Mouse (Mus musculus): ENCODE results near the gene Spock1. TPM values are rescaled to one million over a fixed set of nuclear protein-coding genes. Genes with fewer than 3 reads are reported as not detected.
"Not testable (repeated sequence)": the region's sequence is repeated elsewhere in the genome, so short reads cannot be mapped to it uniquely, and the experiment has no call there.

Gene Spock1
- total RNA-seq, 4 experiments from 2014 or later = 237 to 285 (median 263) TPM

DNA sequence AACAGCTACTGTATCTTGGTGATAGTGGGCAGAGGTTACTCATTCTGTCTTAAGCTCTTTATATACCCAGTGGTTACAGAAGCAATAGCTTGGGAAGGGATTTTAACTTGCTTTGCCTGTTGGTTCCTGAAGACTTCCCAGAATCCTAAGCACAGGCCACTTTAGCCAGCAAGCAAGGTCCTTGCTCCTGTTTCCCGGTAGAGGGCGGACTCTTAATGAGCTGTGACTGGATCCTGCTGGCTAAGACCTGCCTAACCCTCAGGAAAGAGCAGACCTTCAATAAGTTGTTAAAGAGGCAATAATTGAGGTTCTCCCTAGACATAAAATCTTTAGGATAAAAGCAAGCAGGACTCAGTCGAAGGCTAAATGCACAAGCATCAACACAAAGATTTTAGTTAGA, 387.0 kb downstream of the Spock1 start:
- no peak for DNase-seq (ENCODE audit: low spot score in 2 of 2)

DNA sequence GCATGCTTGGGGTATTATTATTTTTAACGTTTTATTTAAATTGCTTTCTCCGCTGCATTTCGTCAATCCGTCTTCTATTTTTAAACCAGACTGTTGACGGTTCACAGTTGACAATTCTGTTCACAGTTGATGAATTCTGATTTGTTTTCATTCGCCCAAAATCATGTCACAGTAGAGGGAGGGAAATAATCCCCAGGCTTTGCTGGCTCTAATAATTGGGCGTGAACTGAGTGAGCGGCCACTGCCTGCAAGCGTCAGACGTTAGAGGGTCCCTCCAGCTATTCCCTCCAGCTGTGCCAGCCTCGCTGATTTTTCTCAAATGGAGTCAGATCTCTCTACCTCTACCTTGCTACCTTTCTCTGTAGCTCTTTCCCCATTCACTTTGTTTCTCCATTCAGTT, 388.3 kb downstream of the Spock1 start:
- no peak for DNase-seq (ENCODE audit: low spot score in 2 of 2)

DNA sequence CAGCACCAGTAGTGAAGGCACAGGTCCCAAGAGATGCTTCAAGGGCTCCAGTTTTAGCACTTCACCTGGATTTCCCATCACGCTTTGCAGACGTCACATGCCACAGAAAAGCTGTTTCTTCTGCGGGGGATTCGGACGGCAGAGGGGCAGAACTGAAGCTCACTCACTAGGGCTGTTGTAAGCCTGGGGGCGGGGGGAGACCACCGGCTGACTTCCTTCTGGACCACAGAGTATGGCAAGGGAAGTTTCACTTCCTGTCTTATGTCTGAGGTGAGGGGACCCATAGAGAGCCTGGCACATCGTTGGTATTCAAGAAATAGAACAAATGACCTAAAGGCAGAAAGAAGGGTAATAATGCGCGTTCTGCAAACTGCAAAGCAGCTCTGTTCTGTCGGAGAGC, 392.4 kb downstream of the Spock1 start:
- no peak for DNase-seq (ENCODE audit: low spot score in 2 of 2)

DNA sequence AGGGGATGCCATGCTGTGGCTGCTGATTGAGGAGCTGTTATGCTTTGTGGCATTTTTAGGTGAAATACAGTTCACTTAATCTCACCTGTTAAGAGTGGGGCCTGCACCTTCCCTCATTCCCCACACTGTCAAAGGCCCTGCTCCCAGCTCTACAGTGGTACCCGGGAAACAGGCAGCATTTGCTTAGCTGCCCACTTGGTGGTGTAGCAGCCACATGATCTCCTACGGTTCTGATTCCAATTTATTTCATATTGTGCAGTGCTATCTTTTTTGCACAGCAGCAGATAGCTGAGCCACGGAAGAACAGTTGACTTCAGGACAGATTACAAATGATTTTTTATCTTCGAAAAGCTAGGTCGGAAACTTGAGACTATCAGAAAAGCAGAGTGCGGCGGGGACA, 406.6 kb downstream of the Spock1 start:
- DNase-seq (ENCODE audit: low spot score in 2 of 2) = no peak

DNA sequence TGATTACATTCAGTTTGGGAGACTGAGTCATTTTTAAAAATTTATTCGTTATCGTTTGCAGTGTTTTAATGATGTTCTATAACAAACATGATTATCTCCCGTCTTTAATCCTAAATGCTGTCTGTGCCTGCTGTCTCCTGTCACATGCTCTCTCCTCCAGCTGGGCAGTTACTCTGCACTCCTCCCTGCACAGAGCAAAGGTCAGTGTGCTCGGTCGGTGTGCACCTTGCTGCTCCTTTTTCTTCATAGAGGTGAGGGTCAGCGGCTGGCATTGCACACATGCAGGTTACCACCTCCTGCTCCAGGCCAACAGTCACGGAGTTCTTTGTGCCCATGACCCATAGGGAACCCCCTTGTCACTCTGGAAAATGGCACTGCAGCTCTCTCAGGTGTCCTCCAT, 411.4 kb downstream of the Spock1 start:
- no peak for DNase-seq (ENCODE audit: low spot score in 2 of 2)

DNA sequence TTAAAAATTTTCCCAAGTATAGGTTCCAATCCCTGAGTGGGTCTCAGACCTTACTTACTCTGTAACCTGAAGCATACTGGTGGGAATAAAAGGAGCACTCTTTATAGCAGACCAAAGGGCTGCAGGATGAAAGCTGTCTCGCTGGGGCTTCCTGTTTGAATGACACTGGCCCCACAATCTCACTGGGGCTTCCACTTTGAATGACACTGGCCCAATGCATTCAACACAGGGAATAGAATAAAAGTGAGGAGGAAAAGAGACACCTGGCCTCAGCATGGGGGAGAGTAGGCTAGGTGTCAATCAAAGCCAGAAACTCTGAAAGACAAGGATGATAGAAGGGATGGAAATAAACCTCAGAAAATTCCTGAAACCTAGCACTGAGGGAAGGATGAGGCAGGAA, 413.3 kb downstream of the Spock1 start:
- DNase-seq (ENCODE audit: low spot score in 2 of 2) = no peak

DNA sequence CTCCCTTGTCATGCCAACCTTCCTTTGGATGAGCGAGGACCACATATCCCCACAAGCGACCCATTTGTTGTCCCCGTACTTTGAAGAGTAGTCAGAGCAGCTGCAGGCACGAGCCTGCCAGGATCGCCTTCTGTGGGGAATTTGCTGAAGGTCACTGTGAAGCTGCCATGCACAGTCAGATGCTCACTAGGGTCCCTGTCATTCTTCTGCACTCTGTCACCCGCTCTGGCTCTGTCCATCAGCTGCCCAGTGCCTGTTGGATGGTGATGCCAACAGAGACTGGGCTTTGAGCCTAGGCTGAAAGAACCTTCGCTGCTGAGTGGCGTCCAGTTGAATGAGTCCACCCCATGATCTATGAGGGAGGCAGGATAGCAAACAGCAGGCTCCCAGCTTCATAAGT, 419.2 kb downstream of the Spock1 start:
- DNase-seq (ENCODE audit: low spot score in 2 of 2) = no peak

DNA sequence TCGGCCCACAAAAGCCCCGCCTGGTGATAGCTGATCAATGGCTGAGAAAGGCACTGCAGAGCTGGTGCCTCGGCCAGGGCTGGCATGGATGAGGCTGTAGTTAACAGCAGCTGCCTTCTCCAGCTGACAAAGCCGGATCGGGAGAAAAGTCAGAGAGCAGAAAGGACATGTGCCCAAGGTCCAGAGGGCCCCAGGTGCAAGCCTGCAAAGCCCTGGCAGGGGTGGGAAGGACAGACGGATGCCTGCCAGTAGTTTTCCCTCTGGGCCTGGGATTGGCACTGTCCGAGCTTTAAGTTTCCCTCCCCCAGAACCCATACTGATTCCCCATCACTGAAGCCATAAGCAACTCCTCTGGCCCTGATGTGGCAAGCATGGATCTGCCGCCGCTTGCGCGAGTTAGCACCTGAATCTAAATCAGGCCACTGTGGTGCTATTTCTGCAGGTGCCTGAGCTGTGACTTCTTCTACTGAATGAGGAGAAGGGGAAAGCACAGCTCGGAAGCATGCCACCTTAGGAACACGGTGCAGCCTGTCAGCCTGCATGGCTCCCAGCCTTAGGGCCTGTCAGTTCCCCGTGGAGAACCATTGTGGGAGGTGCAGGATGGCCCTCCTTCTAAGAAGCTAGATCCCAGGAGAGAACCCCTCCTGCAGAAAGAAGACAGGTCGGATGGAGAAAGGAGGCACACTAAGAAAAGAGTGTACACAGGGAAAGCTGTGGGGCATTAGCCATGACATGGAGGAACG, 423.5 kb downstream of the Spock1 start:
- DNase-seq (ENCODE audit: low spot score in 2 of 2) = no peak

DNA sequence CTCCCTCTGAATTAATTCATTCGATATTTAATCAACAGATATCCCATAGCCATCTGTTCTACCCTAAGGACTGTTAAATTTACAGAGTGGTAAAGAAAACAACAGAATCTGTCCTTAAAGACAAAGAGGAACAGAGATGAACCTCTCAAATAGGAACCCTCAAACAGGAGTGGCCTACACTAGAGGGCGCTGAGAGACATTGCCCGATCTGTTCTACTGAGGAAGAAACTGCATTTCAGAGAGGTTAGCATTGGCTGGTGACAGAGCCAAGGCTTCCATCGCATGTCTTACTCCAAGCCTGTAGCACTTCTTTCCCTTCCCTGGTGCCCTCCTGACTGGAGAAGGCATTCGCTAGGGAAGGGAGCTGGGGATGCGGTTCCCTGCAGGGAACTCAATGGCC, 431.4 kb downstream of the Spock1 start:
- DNase-seq (ENCODE audit: low spot score in 2 of 2) = no peak

DNA sequence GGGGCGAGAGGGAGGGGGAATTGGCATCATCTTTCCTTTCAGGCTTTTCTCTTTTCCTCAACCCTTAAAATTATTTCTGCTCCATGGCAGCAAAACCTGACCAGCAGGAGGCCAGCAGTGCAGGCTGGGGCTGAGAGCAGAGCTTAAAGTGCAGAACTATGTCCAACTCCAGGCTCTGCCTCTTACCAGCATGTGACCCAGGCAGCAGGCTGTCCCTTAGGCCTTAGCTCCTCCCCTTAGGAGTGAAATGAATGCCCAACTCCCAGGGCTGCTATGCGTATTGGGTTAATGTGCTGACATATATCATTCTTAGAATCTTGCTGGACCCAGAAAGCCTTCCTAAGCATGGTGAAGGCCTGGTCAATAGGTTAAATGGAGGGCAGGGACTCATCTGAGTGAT, 434.1 kb downstream of the Spock1 start:
- no peak for DNase-seq (ENCODE audit: low spot score in 2 of 2)

DNA sequence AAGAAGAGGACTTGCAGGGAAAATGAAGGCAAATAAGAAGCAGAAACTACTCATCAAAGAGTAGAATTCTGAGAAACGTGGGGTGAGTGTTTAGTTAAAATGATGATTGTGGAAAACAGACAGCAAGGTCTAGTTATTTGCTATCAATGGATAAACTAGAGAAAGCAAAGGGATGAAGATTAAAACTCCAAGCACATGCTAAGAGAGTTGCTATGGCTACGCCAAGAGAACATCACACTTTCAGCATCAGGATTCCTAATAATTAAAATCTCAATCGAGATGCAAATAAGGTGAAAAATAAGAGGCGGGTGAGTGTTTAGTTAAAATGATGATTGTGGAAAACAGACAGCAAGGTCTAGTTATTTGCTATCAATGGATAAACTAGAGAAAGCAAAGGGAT, 437.2 kb downstream of the Spock1 start:
- DNase-seq (ENCODE audit: low spot score in 2 of 2) = not testable (repeated sequence)

DNA sequence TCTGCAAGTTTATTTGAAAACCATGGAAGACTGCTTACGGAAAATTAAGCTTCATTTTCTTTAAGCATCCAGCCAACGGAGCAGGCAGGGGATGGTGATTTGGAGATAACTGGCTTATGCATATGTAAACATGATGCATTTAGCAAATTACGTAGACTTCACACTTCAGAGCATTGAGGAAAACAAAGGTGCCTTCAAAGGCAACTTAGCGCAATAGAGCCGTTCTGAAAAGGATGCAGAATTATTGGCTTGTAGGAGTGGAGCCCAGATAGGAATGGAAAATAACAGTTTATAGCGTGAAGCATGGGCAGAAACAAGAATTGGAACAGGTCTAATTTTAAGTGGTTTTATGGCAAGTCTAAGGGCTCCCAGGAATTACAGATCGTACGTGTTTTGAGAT, 448.2 kb downstream of the Spock1 start:
- no peak for DNase-seq (ENCODE audit: low spot score in 2 of 2)

DNA sequence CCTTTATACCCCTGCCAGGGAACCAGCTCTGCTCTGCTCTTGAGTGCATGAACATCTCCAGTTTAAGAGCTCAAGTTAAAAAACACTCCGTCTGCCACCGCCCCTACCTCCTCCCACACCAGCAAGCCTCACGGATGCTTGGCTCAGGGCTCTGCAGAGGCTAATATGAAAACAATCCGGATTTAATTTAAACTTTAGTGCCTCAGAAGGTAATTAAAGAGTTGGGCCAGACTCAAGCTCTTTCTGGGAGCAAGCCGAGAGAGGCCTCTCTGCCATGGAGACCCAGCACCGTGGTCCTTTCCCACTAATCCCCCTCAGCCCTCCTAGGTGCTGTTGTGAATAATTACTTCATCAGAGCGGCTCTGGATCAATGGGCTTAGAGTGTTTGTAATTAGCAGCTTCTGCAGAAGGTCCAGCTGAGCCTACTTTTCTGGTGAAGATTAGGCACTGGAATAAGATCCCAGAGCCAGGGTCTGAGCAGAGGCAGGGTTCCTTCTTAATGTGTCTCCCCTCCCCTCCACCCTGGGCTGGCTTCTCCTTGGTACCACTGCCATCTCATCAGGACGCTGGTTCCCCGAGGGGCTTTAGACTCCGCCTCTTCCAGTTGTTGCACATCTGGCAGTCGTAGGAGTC, 457.8 kb downstream of the Spock1 start:
- DNase-seq (ENCODE audit: low spot score in 2 of 2) = peak in 1 of 2 experiments; percentile 57

DNA sequence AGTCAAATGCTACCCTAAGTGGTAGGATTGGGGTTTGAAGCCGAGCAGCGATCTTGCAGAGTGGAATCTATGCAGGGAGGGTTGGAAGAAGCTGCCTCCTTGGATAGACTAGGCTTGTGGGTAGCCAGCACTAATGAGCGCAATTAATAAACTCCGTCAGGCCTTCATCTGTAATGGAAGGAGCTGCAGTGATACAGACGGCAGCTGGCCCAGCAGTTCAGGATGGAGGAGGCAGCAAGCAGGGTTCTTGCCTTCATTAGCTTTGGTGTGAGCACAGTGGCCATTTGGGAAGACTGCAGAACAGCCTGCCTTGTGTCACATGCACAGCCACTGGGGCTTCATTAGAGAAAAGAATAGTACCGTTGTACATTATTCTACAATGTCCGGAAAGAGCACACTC, 459.2 kb downstream of the Spock1 start:
- DNase-seq (ENCODE audit: low spot score in 2 of 2) = no peak

DNA sequence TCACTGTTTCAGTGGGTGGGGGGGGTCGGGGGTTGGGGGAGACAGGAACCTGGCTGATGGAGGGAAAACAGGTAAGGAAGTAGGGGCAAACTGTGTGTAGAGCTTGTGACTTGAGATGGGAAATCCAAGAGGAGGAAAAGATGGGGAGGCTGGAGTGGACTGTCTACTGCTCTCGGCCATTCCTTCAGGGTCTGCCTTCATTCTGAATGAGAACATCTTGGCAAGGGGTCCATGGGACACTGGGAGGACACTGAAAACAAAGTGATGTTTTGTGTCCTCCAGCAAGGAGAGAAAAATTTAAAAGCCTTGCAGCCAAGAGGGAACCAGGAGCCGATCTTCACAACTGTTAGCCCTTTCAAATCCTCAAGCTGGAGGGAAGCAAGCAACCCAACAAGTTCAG, 463.2 kb downstream of the Spock1 start:
- no peak for DNase-seq (ENCODE audit: low spot score in 2 of 2)

DNA sequence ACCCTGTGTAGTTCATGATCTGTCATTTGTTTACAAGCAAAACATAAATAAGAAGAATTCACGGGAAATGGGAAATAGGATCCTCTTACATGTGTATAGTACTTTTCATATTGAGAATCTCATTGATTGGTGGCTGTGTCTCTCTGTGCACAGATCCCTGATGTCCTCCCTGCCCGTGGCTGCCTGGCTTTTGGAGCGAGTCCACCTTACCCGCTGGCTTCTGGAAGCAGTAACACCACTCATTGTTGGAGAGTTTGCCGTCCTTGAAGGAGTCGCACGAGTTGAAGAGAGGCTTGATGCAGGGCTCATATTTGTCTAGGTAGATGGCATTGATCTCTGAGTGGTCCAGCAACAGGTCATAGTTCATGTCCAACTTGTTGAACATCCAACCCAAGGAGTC, 468.0 kb downstream of the Spock1 start:
- no peak for DNase-seq (ENCODE audit: low spot score in 2 of 2)

DNA sequence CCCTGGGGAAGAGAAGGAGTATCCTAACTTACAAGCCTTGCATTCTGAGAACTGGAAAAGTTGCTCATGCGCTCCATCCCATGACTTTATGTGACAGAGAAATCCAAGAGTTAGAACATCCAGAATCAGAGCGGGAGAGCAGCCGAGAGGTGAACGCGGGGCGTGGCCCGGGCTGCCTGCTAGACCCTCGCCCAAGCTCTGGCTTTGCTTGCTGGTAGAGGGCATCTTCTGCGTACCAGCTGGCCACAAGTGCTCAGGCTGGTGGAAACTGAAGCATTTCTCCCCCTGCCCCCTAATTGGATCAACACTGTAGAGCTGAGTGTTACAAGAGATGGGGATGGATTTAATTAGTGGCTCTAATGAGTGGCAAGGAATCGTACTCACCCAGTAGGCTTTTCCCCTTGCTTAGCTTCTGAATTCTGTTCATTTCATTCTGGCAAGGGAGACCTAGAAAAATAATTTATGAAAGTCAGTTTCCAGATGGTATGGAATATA, 472.4 kb downstream of the Spock1 start:
- no peak for DNase-seq (ENCODE audit: low spot score in 2 of 2)

DNA sequence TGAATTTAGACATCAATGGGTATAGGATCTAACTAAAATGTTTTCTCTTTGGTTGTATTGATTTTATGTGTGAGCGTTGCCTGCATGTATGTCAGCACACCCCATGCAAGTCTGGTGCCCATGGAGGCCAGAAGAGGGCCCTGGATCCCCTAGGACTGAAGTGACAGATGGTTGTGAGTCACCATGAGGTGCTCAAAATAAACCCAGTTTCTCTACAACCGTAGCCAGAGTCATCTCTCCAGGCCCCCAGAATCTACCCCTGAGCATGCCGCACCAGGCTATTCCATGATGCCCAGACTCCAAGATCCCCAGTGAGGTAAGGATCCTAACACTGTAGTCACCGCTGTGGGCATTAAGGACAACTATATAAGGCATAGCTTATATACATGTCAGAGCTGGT, 474.3 kb downstream of the Spock1 start:
- no peak for DNase-seq (ENCODE audit: low spot score in 2 of 2)

DNA sequence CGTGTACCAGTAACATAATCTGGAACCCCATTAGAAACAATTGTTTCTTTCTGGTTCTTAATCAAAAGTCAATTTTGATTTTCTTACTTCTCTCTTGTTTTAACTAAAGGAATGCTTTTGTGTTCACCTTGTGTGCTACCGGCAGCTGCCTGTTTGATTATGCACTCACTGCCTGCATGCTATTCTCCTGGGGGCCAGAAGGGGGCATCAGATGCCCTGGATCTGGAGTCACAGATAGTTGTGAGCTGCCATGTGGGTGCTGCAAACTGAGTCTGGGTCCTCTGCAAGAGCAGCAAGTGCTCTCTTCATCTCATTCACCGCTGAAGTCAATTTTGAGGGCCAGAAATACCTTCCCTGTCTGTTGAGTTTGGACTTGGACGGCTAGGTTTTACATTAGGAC, 476.3 kb downstream of the Spock1 start:
- no peak for DNase-seq (ENCODE audit: low spot score in 2 of 2)

DNA sequence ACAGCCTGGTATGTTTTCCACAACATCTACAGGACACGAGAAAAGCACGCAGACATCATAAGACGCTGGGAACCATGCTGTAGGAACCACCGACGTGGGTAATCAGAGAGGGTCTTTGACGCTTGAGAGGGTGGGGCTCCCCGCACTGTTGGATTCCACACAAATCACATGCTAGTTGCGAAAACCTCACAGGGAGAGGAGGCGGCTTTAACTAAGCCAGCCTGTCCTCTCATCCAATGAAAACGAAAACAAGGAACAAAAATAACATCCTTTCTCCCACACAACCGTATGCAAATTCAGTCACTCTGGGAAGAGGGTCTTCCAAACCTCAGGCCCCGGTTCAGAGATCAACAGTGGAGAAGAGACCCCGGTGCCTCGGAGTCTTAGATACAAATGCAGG, 479.3 kb downstream of the Spock1 start:
- DNase-seq (ENCODE audit: low spot score in 2 of 2) = no peak

DNA sequence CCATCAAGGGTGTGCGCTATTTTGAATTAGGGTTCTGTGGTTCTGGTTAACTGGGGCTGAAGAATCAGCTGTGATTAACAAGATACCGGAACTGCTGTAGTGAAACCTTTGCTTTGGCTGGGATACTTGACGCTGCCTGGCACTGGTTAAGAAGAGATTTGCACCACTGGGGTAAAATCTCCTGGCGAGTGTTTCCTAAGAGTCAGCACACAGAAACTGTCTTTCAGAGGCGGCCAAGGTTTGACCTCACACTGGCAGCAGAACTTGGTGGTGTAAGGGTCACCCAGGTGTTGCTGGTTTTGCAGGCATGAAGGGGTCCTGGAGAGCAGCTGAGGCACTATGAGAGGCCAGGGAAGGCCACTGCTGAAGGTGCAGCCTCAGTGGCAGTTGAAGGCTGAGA, 489.4 kb downstream of the Spock1 start:
- no peak for DNase-seq (ENCODE audit: low spot score in 2 of 2)

DNA sequence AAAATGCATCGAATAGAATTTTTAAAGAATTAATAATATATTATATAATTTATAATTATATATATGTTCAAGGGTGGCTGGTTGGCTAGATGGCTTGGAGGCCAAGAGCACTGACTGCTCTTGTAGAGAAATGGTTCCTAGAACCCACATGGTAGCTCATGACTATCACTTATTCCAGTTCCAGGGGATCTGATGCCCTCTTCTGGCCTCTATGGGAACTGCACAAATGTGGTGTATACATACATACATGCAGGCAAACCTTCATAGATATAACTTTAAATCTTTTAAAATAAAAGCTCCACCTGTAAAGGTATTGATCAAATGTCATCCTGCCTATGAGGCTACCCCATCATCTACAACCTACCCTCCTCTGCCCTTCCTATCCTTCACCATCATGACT, 493.4 kb downstream of the Spock1 start:
- no peak for DNase-seq (ENCODE audit: low spot score in 2 of 2)

DNA sequence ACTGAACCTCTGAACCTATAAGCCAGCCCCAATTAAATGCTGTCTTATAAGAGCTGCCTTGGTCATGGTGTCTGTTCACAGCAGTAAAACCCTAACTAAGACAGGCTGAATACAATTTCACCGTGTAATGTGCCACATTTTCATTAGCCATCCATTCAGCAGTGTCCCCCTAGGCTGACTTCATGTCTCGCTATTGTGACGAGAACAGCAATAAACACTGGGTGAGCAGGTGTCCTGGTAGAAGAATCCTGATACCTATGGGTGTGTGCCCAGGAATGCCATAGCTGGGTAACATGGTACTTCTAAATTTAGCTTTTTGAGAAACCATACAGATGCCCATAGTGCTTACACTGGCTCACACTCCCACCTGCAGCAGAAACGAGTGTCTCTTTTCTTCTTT, 500.5 kb downstream of the Spock1 start:
- DNase-seq (ENCODE audit: low spot score in 2 of 2) = no peak

Data from left cerebral cortex, adult 8-10 months (tissue).